In genomic region chr2:96401186-96401811, GRCm38 (mm10) we compare ENCODE assay signal across 18 mouse cellular contexts.
A peak's percentile ranks its signal among the peaks of the same experiment; 100 is the strongest.
DNase-seq lines count a peak whose midpoint lies in the region; ATAC-seq and TF ChIP-seq lines count a peak whose summit lies in the region.
"Had no signal": no experiment of that assay in that cellular context is flagged by ENCODE, and none has a peak within 500 bp of the region (broad histone marks: within the 10 kb centered on the region; RNA-seq: fewer than 3 reads in every experiment).

No protein-coding gene starts in this region.

- no peaks in the 10 kb centered on the region for H3K4me1 ChIP-seq in kidney, postnatal 0 days (replicated peaks; ENCODE audit: insufficient read depth, low read length)
- no peaks in the 10 kb centered on the region for H3K4me1 ChIP-seq in hindbrain, embryonic 16.5 days (ENCODE audit: control insufficient read depth, insufficient read depth, low read depth, low read length)
- H3K4me1 ChIP-seq: heart, embryonic 10.5 days; limb, embryonic 10.5 days; liver, embryonic 13.5 days had no signal

- no peak overlapping the region for H3K4me2 ChIP-seq in kidney, postnatal 0 days (ENCODE audit: low read length)
- H3K4me2 ChIP-seq in hindbrain, embryonic 16.5 days (ENCODE audit: low read length): no peak overlapping the region
- H3K4me2 ChIP-seq: liver, embryonic 13.5 days had no signal

- WGBS in kidney, postnatal 0 days: 79% methylated on average over 1 of the region's 1 CpGs
- 94% methylated on average over 1 of the region's 1 CpGs for WGBS in hindbrain, embryonic 16.5 days

- TF ChIP-seq CTCF in kidney, postnatal 0 days (IDR thresholded peaks at IDR 0.05; ENCODE audit: low read depth): no peak

- no peak for ATAC-seq in kidney, postnatal 0 days (replicated peaks; ENCODE audit: low FRiP score, low read depth)
- peak; percentile 83 for ATAC-seq in hindbrain, embryonic 16.5 days
- ATAC-seq: activated CD4-positive, CD25-positive, alpha-beta regulatory T cell, adult 4 months; intestine, postnatal 0 days had no signal

- no peak overlapping the region for H3K4me3 ChIP-seq in kidney, postnatal 0 days (replicated peaks; ENCODE audit: low read depth, low read length)
- no peak overlapping the region for H3K4me3 ChIP-seq in hindbrain, embryonic 16.5 days (ENCODE audit: low read length)
- H3K4me3 ChIP-seq: heart, embryonic 10.5 days; limb, embryonic 10.5 days; liver, embryonic 13.5 days had no signal

- DNase-seq in kidney, postnatal 0 days (ENCODE audit: low spot score): peak; percentile 31
- DNase-seq in kidney, adult 11 months: no peak
- peak; percentile 26 for DNase-seq in right cerebral cortex, adult 18-20 months
- DNase-seq in right cerebral cortex, postnatal 14 days: no peak
- DNase-seq in spleen, adult 12 weeks (ENCODE audit: low spot score): no peak
- DNase-seq in testis, postnatal 14 days (ENCODE audit: low spot score): no peak
- DNase-seq: cerebellum, adult 2 months; gastrocnemius, postnatal 14 days; liver, embryonic 13.5 days; lung, postnatal 10 days; right cerebral cortex, postnatal 25 days; thymus, adult 2 months had no signal

- no peaks in the 10 kb centered on the region for H3K36me3 ChIP-seq in kidney, postnatal 0 days (ENCODE audit: insufficient read depth, low read length)
- no peaks in the 10 kb centered on the region for H3K36me3 ChIP-seq in hindbrain, embryonic 16.5 days (ENCODE audit: control insufficient read depth, insufficient read depth, low read length)
- H3K36me3 ChIP-seq: heart, embryonic 10.5 days; limb, embryonic 10.5 days; liver, embryonic 13.5 days had no signal

- H3K9ac ChIP-seq in kidney, postnatal 0 days (ENCODE audit: low read depth, low read length): no peak overlapping the region
- no peak overlapping the region for H3K9ac ChIP-seq in hindbrain, embryonic 16.5 days (ENCODE audit: low read depth, low read length)
- H3K9ac ChIP-seq: liver, embryonic 13.5 days had no signal

- no peak overlapping the region for H3K27ac ChIP-seq in kidney, postnatal 0 days
- no peak overlapping the region for H3K27ac ChIP-seq in hindbrain, embryonic 16.5 days (ENCODE audit: low read depth, low read length)
- H3K27ac ChIP-seq: heart, embryonic 10.5 days; limb, embryonic 10.5 days; liver, embryonic 13.5 days had no signal

- no peaks in the 10 kb centered on the region for H3K9me3 ChIP-seq in kidney, postnatal 0 days (replicated peaks; ENCODE audit: low read length)
- no peaks in the 10 kb centered on the region for H3K9me3 ChIP-seq in hindbrain, embryonic 16.5 days (ENCODE audit: control insufficient read depth, low read length)
- H3K9me3 ChIP-seq: heart, embryonic 10.5 days; limb, embryonic 10.5 days; liver, embryonic 13.5 days had no signal

- no peaks in the 10 kb centered on the region for H3K27me3 ChIP-seq in kidney, postnatal 0 days (ENCODE audit: insufficient read depth, low read length)
- no peaks in the 10 kb centered on the region for H3K27me3 ChIP-seq in hindbrain, embryonic 16.5 days (replicated peaks; ENCODE audit: control insufficient read depth, insufficient read depth, low read length)
- H3K27me3 ChIP-seq: CH12.LX; liver, embryonic 13.5 days had no signal

Comparison
In these comparisons a context has a peak if more than half of its experiments do, and no peak if none do; other contexts are left out.
1. DNase-seq: peak in kidney, postnatal 0 days (single experiment) and right cerebral cortex, adult 18-20 months (single experiment); none in kidney, adult 11 months (single experiment), right cerebral cortex, postnatal 14 days (single experiment), spleen, adult 12 weeks (single experiment) and testis, postnatal 14 days (single experiment).